Mouse (Mus musculus) liver, embryonic 12.5 days (tissue): ENCODE measurements around the gene Jazf1. TPM values are rescaled to one million over a fixed set of nuclear protein-coding genes. Genes with fewer than 3 reads are reported as not detected.

Experiments used
- ATAC-seq: fragments of 200-750 bp; cut with Nextera tagmentation; 2 replicates; pipeline ENCODE4 v1.8.0; 2017; ENCODE audit warnings: moderate number of reproducible peaks, mild to moderate bottlenecking, moderate library complexity
- H3K27ac ChIP-seq: fragments of 300-500 bp; sonication (generic); 2 replicates; pipeline ENCODE4 v1.5.1; 2016; ENCODE audit warnings: mild to moderate bottlenecking
- H3K27me3 ChIP-seq: fragments of 300-500 bp; sonication (generic); replicated peaks from 2 replicates; pipeline ENCODE4 v1.6.1; 2016; ENCODE audit warnings: mild to moderate bottlenecking, moderate library complexity
- H3K36me3 ChIP-seq: fragments of 300-500 bp; sonication (generic); 2 replicates; pipeline ENCODE4 v1.6.1; 2016; ENCODE audit warnings: mild to moderate bottlenecking, moderate library complexity
- H3K4me1 ChIP-seq: fragments of 300-500 bp; sonication (generic); 2 replicates; pipeline ENCODE4 v1.6.1; 2016
- H3K4me2 ChIP-seq: fragments of 300-500 bp; sonication (generic); 2 replicates; pipeline ENCODE4 v1.6.1; 2016; ENCODE audit warnings: mild to moderate bottlenecking, moderate library complexity
- H3K4me3 ChIP-seq: fragments of 300-500 bp; sonication (generic); 2 replicates; pipeline ENCODE4 v1.5.1; 2016; ENCODE audit warnings: mild to moderate bottlenecking, moderate library complexity
- H3K9ac ChIP-seq: fragments of 300-500 bp; sonication (generic); 2 replicates; pipeline ENCODE4 v1.6.1; 2016; ENCODE audit warnings: mild to moderate bottlenecking, moderate library complexity
- H3K9me3 ChIP-seq: fragments of 300-500 bp; sonication (generic); replicated peaks from 2 replicates; pipeline ENCODE4 v1.6.1; 2016; ENCODE audit warnings: mild to moderate bottlenecking, moderate library complexity
- WGBS: fragments of 180-500 bp; shearing (Covaris S2); methylation state at CpG from one replicate; pipeline ENCODE4 v1.1.7; 2016; ENCODE audit not compliant: insufficient replicate concordance; 5-methylcytosine and 5-hydroxymethylcytosine counted together
- polyA plus RNA-seq: library from polyadenylated mRNA; unstranded; fragments of >200 nt; fragmentation: Nextera tagmentation; extraction: Ambion mirVana; gene quantifications from 2 replicates; pipeline ENCODE4 v1.2.1, GENCODE M21; 2016

The Jazf1 gene
- polyA plus RNA-seq, 1 experiment from 2014 or later: 1.3 TPM

DNA sequence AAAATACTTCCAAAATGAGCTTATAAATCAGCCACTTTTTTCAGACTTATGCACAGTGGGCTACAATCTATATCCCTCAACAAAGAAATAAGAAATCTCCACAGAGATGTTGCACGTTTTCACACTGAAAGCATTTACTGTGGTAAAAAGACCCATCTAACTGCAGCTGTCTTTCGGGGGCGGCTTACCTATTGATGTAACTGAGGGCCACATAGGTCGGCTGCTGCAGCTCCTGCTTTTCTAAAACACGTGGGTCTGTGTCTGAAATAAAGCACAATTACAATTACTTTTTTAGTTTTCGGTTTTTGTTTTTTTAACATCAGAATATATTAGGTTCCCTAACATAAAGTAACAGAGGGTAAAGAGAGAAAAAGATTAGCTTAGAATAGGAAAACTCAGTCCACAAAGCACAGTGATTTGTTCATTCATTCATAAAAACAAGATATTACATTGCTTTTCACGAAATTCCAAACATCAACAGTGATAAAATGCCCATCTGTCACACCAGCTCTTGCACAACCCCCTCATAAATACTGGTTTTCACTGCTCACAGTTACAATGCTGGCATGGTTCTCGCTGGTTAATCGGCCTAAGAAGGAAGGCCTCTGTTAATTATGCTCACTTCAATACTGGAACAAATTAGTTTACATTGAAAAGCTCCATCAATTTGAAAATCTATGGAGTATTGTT is 174.5 kb downstream of the Jazf1 start:
- WGBS: 58% methylated on average over 9 of the region's 9 CpGs
- Histone ChIP-seq H3K9ac (no peak overlapping the region), H3K4me2 (no peak overlapping the region), H3K27me3 (no peaks in the 10 kb centered on the region), H3K36me3 (no peaks in the 10 kb centered on the region), H3K9me3 (no peaks in the 10 kb centered on the region), H3K4me3 (no peak overlapping the region), H3K4me1 (peaks cover under 1% of the 10 kb centered on the region; the same call in 1 of the 2 replicates), H3K27ac (no peak overlapping the region)
- ATAC-seq: no peak

DNA sequence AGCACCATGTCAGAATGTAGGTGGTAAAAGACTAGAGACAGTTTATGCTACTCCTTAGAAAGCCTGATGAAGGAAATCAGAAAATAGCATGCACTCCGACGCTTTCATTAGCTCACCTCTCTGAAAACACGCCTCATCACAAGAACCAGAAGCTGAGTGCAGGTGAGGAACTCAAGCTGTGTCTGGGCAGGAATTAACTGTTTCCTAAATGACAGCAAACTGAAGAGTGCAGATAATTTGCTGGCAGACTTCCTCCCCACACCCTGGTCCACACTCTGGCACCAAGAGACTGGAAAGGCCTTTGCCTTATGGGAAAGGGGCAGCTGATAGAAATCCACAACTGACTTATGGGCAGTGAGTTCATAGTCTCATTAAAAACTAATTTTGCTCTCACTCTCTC is 175.5 kb downstream of the Jazf1 start:
- Histone ChIP-seq H3K9ac (no peak overlapping the region), H3K27ac (no peak overlapping the region), H3K4me1 (no peaks in the 10 kb centered on the region), H3K36me3 (no peaks in the 10 kb centered on the region), H3K9me3 (no peaks in the 10 kb centered on the region), H3K4me2 (no peak overlapping the region), H3K27me3 (no peaks in the 10 kb centered on the region), H3K4me3 (no peak overlapping the region)
- WGBS: 75% methylated on average over 3 of the region's 3 CpGs
- no peak for ATAC-seq

DNA sequence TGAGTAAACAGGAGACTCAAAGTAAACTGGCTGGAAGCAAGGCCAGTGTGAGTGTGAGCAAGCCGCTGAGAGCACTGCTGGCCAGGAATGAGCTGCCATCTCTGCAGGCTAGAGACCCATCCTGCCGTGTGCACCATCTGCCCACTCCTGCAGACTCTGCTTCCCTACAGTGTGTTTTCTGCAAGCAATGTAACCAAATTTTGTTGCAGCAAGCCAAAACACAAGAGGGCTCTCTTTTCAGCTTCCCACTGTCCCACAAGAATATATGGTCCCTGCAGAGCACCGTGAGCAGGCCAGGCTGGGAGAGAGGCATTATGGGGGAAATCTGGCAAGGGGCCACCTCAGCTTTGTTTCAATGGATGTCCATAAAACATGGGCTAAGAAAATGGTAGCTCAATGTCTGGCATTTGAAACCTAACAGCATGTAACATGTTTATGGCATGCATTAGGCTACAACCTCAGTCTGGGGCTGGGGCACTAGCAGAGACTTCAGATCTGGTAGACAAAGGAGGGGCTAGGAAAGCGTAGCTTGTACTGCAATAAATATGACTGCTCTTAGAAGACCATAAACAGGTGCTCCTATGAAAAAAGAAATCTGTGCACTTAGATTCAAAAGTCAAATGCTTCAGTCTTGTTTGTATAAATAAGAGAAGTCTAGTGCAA is 180.8 kb downstream of the Jazf1 start:
- Histone ChIP-seq H3K27ac (no peak overlapping the region), H3K4me3 (no peak overlapping the region), H3K9me3 (no peaks in the 10 kb centered on the region), H3K36me3 (no peaks in the 10 kb centered on the region), H3K27me3 (0 out of 2 replicates have a peak, but pooled peaks cover 4% of the 10 kb centered on the region), H3K4me1 (no peaks in the 10 kb centered on the region), H3K4me2 (no peak overlapping the region), H3K9ac (no peak overlapping the region)
- 64% methylated on average over 4 of the region's 4 CpGs for WGBS
- no peak for ATAC-seq

DNA sequence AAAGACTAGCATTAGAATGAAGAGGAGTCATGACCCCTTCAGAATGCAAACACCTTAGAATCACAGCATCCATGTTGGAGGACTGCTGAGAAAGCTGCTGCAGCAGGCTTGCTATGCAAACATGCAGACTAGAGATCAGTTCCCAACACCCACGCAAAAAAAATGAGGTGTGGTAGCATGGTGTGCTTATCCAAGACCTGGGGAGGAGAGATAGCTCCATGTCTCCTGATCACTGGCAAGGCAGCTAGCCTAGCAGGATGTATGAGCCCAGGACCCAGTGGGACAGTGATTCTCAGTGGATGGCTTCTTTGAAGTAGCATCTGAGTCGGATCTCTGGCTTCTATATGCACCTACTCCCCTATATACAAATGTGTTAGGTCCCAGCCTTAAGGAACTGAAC is 184.7 kb downstream of the Jazf1 start:
- Histone ChIP-seq H3K4me1 (no peaks in the 10 kb centered on the region), H3K27me3 (0 out of 2 replicates have a peak, but pooled peaks cover 4% of the 10 kb centered on the region), H3K27ac (no peak overlapping the region), H3K4me3 (no peak overlapping the region), H3K9ac (no peak overlapping the region), H3K9me3 (no peaks in the 10 kb centered on the region), H3K36me3 (no peaks in the 10 kb centered on the region), H3K4me2 (no peak overlapping the region)
- WGBS: 31% methylated on average over 2 of the region's 2 CpGs
- ATAC-seq: 0 out of 2 replicates have a peak, but pooled peaks have one; percentile 57

DNA sequence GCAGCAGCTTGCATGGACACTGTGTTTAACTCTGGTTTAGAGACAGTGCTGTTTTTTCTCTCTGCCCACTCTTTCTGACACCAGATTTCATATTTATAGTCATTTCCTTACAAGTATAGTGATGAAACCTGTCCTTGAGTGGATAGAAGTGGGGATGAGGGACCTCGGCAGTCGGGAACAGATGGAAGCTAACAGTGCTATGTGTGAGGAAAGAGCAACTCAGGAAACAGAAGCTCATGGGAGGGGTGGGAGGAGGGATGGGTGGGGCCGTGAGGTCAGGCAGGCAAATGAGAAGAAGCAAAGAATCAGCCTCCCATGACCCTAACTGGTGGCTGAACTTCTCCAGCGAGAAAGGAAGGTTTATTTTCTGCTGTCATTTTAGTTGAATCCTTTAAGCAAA is 191.3 kb downstream of the Jazf1 start:
- Histone ChIP-seq H3K9me3 (no peaks in the 10 kb centered on the region), H3K36me3 (no peaks in the 10 kb centered on the region), H3K4me3 (no peak overlapping the region), H3K4me2 (no peak overlapping the region), H3K9ac (no peak overlapping the region), H3K4me1 (no peaks in the 10 kb centered on the region), H3K27ac (no peak overlapping the region), H3K27me3 (no peaks in the 10 kb centered on the region; the same call in 1 of the 2 replicates)
- no peak for ATAC-seq
- 17% methylated on average over 4 of the region's 4 CpGs for WGBS

DNA sequence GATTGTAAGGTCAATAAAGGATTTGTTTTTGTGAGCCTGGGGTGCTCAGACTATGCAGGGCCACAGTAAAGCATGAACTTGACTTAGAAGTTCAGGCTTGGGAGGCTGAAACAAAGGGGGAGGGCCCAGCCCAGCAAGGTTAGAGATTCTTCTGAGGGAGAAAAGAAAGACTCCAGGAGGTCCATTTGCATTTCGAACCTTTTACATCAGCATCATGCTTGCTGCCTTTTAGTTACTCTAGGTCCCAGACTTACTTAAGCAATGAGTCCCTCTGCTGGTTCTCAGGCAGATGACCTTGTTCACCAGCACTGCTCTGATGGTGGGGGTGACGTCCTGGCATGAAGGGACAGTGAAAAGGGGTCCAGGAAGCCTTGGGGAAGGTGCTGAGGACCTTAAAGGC is 197.1 kb downstream of the Jazf1 start:
- 20% methylated on average over 2 of the region's 2 CpGs for WGBS

DNA sequence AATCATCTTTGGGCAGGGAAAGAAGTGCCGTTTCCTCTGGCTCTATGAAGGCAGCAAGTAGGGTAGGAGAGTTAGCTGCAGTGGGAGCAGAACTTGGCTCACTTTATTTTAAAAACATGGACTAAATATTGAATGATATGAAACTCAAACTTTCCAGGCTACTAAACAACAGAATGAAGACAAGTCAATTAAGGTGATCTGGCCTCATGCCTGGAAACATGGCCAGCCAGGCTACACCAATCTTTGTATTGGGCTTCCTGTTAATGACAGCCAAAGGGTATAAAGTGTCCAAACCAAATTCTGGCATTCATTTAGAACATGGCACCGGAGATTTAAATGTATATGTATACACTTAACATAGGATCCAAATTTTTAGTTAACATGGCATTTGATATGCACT is 199.2 kb downstream of the Jazf1 start:
- Histone ChIP-seq H3K9ac (no peak overlapping the region), H3K9me3 (no peaks in the 10 kb centered on the region), H3K4me3 (no peak overlapping the region), H3K36me3 (no peaks in the 10 kb centered on the region), H3K27me3 (no peaks in the 10 kb centered on the region), H3K27ac (no peak overlapping the region), H3K4me2 (no peak overlapping the region), H3K4me1 (no peaks in the 10 kb centered on the region)
- ATAC-seq: no peak
- 68% methylated on average over 2 of the region's 2 CpGs for WGBS

More for the DNA sequence above, 197.1 kb downstream of the Jazf1 start:
- no peaks in the 10 kb centered on the region for H3K9me3 ChIP-seq
- no peaks in the 10 kb centered on the region for H3K27me3 ChIP-seq
- no peak overlapping the region for H3K9ac ChIP-seq
- no peak overlapping the region for H3K4me2 ChIP-seq
- H3K36me3 ChIP-seq: no peaks in the 10 kb centered on the region
- no peak overlapping the region for H3K27ac ChIP-seq
- no peak for ATAC-seq
- no peak overlapping the region for H3K4me3 ChIP-seq
- H3K4me1 ChIP-seq: no peaks in the 10 kb centered on the region

DNA sequence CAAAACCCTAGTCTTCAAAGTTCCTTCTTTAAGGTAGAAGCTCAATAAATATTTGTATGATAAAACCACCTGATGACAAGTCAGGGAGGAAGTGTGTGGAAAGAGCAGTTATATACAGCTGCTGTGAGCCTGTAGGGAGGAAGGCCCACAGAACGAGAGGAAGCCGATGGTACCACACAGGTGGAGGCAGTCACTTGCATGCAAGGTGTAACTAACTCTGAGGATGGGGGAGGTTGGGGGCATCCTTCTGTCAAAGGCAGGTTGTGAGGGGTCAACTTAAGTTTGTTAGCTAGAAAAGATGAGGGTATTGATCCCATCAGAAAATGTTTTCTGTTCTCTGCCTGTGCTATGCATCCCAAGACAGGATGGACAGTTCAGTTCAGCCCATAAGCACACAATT is 200.1 kb downstream of the Jazf1 start:
- no peaks in the 10 kb centered on the region for H3K9me3 ChIP-seq
- no peak for ATAC-seq
- no peaks in the 10 kb centered on the region for H3K4me1 ChIP-seq
- no peak overlapping the region for H3K9ac ChIP-seq
- no peaks in the 10 kb centered on the region for H3K36me3 ChIP-seq
- 68% methylated on average over 2 of the region's 2 CpGs for WGBS
- no peak overlapping the region for H3K4me3 ChIP-seq
- no peaks in the 10 kb centered on the region for H3K27me3 ChIP-seq
- H3K4me2 ChIP-seq: no peak overlapping the region
- no peak overlapping the region for H3K27ac ChIP-seq

DNA sequence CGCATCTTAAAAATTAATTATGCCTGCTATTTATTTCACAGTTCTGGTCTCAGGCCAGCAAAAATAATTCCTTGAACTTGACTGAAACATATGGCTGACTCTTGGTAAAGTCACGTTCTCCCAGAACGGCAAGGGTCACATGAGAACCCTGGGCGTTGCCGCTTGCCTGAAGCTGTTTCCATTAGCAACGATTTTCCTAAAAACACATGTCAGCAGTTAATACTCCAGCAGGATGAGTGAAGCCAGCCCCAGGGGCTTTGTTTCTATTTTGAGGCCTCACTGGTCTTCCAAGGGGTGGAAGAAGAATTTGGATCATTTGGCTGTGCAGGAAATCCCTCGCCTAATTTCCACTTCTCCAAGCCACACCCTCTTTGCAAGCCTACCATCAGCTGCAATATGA is 206.5 kb downstream of the Jazf1 start:
- Histone ChIP-seq H3K4me3 (no peak overlapping the region), H3K4me2 (no peak overlapping the region), H3K36me3 (no peaks in the 10 kb centered on the region), H3K27me3 (no peaks in the 10 kb centered on the region), H3K27ac (no peak overlapping the region), H3K9me3 (no peaks in the 10 kb centered on the region), H3K4me1 (no peaks in the 10 kb centered on the region), H3K9ac (no peak overlapping the region)
- ATAC-seq: no peak
- 62% methylated on average over 7 of the region's 7 CpGs for WGBS

DNA sequence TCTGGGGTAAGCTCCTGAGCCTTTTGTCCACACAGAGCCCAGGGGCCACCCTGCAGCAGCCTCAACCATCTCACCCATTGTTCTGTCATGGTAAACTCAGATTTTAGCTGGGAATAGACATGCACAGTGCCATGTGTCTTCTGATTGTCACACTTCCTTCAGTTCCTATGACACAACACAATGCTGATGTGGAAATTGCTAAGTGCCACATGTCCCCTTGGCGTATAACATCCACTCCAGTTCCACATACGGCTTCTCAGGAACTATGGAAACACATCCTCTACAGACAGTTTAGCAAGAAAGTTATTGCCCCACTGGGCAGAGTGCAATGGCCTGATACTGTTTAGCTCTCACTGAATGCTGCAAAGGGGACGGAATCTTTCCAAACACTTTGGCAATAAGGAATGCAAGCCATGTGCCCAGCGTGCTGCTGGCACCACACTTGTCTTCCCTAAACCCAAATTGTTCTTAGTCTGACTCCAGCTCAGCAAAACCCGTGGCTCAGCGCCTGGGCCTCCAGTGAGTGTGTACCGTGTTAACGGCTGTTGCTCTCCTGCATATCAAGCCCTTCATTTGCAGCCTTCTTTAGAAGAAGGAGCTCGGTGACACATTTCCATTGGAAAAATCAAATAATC is 207.1 kb downstream of the Jazf1 start:
- 69% methylated on average over 9 of the region's 9 CpGs for WGBS
- no peak overlapping the region for H3K27ac ChIP-seq
- ATAC-seq: no peak

DNA sequence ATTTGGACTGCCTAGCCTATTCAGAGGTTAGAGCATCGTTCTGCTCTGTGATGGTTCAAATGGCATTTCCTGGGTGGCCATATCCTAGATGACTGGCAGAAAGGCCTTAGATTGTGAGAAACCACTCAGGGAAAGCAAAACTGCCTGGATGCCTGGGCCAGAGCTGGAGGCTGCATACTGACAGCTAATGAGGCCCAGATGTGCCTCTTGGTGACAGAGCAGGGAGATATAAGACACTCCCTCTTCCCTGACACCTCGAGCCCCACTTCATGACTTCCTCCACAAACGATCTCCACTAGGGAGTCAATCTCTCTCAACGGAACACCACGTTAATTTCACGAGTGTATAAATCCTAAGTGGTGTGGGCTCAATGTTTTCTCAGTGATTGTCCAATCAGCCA is 207.7 kb downstream of the Jazf1 start:
- no peak overlapping the region for H3K9ac ChIP-seq
- 49% methylated on average over 6 of the region's 6 CpGs for WGBS
- no peak overlapping the region for H3K27ac ChIP-seq

More for the DNA sequence above, 207.1 kb downstream of the Jazf1 start:
- Histone ChIP-seq H3K36me3 (no peaks in the 10 kb centered on the region), H3K4me1 (no peaks in the 10 kb centered on the region), H3K27me3 (no peaks in the 10 kb centered on the region), H3K9me3 (no peaks in the 10 kb centered on the region), H3K4me2 (no peak overlapping the region), H3K4me3 (no peak overlapping the region), H3K9ac (no peak overlapping the region)

DNA sequence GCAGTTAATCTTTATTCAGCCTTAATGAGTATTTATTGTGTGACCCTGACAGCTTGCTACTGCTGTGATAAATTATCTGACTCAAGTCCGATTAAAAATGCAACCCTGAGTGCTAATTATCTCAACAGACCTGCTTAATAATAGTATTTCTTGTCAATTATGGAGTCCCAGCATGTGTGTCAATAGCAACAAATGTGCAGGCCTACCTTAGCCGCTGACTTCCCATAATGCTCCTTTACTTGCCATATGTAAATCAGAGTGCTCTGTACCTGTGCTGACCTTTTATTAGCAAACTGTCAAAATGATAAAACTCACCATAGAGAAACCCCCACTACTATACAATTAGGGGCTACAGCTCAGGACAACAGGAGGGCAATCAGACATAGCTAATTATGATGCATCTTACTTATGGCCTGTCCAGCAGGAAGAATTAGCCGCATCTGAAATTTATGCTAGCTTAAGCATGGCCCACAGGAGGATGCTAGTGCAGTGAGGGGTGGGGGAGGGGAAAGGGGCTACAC is 209.5 kb downstream of the Jazf1 start:
- Histone ChIP-seq H3K27ac (no peak overlapping the region), H3K4me3 (no peak overlapping the region), H3K27me3 (no peaks in the 10 kb centered on the region), H3K4me1 (no peaks in the 10 kb centered on the region), H3K9ac (no peak overlapping the region), H3K9me3 (no peaks in the 10 kb centered on the region), H3K36me3 (no peaks in the 10 kb centered on the region), H3K4me2 (no peak overlapping the region)
- WGBS: 79% methylated on average over 3 of the region's 3 CpGs
- no peak for ATAC-seq

More for the DNA sequence above, 207.7 kb downstream of the Jazf1 start:
- no peaks in the 10 kb centered on the region for H3K36me3 ChIP-seq
- H3K27me3 ChIP-seq: no peaks in the 10 kb centered on the region
- no peak overlapping the region for H3K4me3 ChIP-seq
- H3K9me3 ChIP-seq: no peaks in the 10 kb centered on the region
- H3K4me1 ChIP-seq: no peaks in the 10 kb centered on the region
- ATAC-seq: no peak
- no peak overlapping the region for H3K4me2 ChIP-seq
